Mouse (Mus musculus): Measurements from ENCODE around the gene Gm9112. TPM values are rescaled to one million over a fixed set of nuclear protein-coding genes. Genes with fewer than 3 reads are reported as not detected.

Gene Gm9112
- not detected for polyA plus RNA-seq (2017; shearing (Covaris generic))

DNA sequence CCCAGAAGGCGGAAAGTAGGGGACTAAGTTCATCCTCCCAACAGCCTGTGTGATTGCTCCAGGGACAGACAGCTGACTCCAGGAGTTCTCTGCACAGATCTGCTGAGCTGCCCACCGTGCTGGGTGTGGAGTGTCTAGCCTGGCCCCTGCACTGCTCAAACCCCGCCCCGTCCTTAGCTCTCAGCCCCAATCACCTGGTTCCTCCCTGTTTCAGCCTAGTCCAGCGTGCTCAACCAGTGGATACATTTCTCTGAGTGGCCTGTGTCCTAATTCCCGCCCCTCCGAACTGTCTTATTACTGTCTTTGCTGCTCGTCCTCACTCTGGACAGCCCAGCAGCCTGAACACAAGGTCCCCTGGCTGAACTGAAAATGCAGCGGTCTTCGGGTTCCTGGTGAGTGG is at the start of gene Gm9112, which contains the start of gene Dmrtc1b:
Gene Gm9112 (minus strand): TSS at position 101 of the 400 bp plus-strand sequence.
Gene Dmrtc1b (plus strand): TSS at position 331 of the 400 bp plus-strand sequence.

DNA sequence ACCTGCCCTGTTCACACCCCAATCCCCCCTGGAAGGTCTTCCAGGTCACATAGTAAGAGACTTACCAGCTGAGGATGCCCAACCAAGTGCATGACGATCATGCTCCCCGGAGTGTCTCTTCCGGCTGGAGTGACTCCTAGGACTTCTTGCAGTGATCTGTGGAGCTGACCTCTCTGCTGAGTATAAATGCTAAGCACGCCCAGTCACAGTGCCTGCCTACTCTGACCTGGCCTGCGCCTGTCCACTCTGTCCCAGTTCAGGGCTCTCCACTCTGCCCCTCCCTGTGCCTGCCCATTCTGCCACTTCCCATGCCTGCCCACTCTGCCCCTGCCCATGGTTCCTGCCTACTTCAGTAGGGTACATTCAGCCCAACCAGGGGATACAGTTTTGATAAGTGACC is 20.6 kb downstream of the Gm9112 start, which contains the start of gene Gm3880:
Gene Gm3880 (minus strand): TSS at position 101 of the 400 bp plus-strand sequence.

Other genes with a start within 250 kb of the Gm9112 start
- gene Hdac8, start 202.3 kb downstream of the Gm9112 start, polyA plus RNA-seq (2017; shearing (Covaris generic)), result 16.3 TPM
- gene Phka1, start 63.4 kb downstream of the Gm9112 start, polyA plus RNA-seq (2017; shearing (Covaris generic)), result not detected
- gene Gm3880, start 20.7 kb downstream of the Gm9112 start, polyA plus RNA-seq (2017; shearing (Covaris generic)), result not detected
- not detected for gene Dmrtc1b, start 230 bp upstream of the Gm9112 start, polyA plus RNA-seq (2017; shearing (Covaris generic))
- not detected for gene Dmrtc1c1, start 95.3 kb upstream of the Gm9112 start, polyA plus RNA-seq (2017; shearing (Covaris generic))
- not detected for gene Dmrtc1c2, start 147.0 kb upstream of the Gm9112 start, polyA plus RNA-seq (2017; shearing (Covaris generic))
- not detected for gene 1700031F05Rik, start 160.3 kb upstream of the Gm9112 start, polyA plus RNA-seq (2017; shearing (Covaris generic))
- gene Dmrtc1a, start 201.1 kb upstream of the Gm9112 start, polyA plus RNA-seq (2017; shearing (Covaris generic)), result not detected
- not detected for gene 1700011M02Rik, start 201.3 kb upstream of the Gm9112 start, polyA plus RNA-seq (2017; shearing (Covaris generic))
- gene 1700018G05Rik, start 220.7 kb upstream of the Gm9112 start, polyA plus RNA-seq (2017; shearing (Covaris generic)), result not detected